Mouse (Mus musculus): ENCODE measurements around the gene Snx4. TPM values are rescaled to one million over a fixed set of nuclear protein-coding genes. Genes with fewer than 3 reads are reported as not detected.
"Not testable (repeated sequence)": the region's sequence is repeated elsewhere in the genome, so short reads cannot be mapped to it uniquely, and the experiment has no call there.

The Snx4 gene
- polyA plus RNA-seq (2015; fragmentation: Nextera tagmentation; extraction: Ambion mirVana), result 80.6 and 84.2 TPM in 2 replicates

- Histone ChIP-seq H3K36me3 (no peaks in the 10 kb centered on the region), H3K4me3 (replicated peaks) (peak within 1 kb of the TSS; percentile 95), H3K27ac (replicated peaks) (peak within 1 kb of the TSS; percentile 85), H3K9me3 (replicated peaks) (no peaks in the 10 kb centered on the region), H3K9ac (replicated peaks) (peak within 1 kb of the TSS; percentile 93), H3K4me1 (peaks cover 24% of the 10 kb centered on the region), H3K4me2 (peak within 1 kb of the TSS; percentile 65), H3K27me3 (replicated peaks) (no peaks in the 10 kb centered on the region)
- under 1% methylated on average over 71 of the region's 72 CpGs for WGBS
- ATAC-seq (ENCODE audit: low FRiP score), result peak; percentile 96
These were observed at the start of gene Snx4 for GRCm38 (mm10) chr16:33251194-33252051. Snx4 (plus strand) TSS chr16:33251442.

DNA sequence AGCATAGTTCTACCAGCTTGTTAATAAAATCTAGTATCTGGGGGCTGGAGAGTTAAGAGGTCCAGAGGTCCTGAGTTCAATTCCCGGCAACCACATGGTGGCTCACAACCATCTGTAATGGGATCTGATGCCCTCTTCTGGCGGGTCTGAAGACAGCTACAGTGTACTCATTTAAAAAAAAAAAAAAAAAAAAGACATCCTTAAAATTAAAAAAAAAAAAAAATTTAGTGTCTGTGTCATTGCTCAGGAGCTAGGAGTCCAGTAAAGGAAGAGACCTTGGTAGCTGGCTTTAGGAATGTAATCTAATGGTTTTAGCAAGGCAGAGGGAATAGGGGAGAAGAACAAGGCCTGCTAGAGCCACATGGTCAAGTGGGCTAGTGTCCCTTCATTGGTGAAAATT, 40.4 kb upstream of the Snx4 start:
- no peak for ATAC-seq (ENCODE audit: low FRiP score)
- H3K36me3 ChIP-seq, result peaks cover 52% of the 10 kb centered on the region
- no peaks in the 10 kb centered on the region for H3K4me1 ChIP-seq
- H3K9me3 ChIP-seq (replicated peaks), result no peaks in the 10 kb centered on the region
- WGBS, result 88% methylated on average over 2 of the region's 2 CpGs
- no peaks in the 10 kb centered on the region for H3K27me3 ChIP-seq (replicated peaks)
- no peak overlapping the region for H3K27ac ChIP-seq (replicated peaks)
- no peak overlapping the region for H3K4me2 ChIP-seq
- no peak overlapping the region for H3K9ac ChIP-seq (replicated peaks)
- H3K4me3 ChIP-seq (replicated peaks), result no peak overlapping the region

DNA sequence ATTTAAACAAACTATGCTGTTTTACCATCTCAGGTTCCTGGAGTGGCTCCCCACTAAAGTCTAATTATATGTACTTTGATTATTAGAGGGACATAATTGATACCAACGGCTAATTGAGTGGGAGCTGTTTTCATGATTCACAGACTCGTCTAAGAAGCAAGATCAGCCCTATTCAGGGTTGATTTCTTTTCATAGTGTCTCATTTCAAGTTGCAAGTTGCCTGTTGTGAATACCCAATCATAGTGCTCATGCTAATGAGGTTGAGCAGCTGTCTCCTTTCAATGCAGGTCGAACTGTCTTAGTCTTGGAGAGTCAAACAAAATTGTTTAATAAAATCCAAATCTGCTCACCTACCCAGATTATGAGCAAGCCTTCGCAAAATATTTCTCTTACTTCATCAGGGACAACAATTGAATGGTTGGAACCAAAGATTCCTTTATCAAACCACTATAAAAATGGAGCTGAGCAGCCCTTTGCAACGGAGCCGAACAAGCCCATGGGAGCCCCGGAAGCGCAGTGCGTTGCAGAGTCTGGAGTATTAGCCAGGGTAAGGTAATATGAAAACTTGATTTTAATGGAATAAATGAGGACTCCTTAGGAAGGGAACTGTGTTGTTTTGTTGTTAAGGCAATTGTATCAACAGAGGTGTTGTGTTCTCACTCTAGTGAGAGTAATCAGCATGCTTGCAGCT, 34.8 kb upstream of the Snx4 start:
- Histone ChIP-seq H3K9me3 (replicated peaks) (no peaks in the 10 kb centered on the region), H3K27ac (replicated peaks) (no peak overlapping the region), H3K4me1 (0 out of 2 replicates have a peak, but pooled peaks cover 5% of the 10 kb centered on the region), H3K27me3 (replicated peaks) (no peaks in the 10 kb centered on the region), H3K36me3 (peaks cover 19% of the 10 kb centered on the region), H3K4me3 (replicated peaks) (no peak overlapping the region), H3K4me2 (no peak overlapping the region), H3K9ac (replicated peaks) (no peak overlapping the region)
- ATAC-seq (ENCODE audit: low FRiP score), result no peak
- 56% methylated on average over 9 of the region's 9 CpGs for WGBS

- H3K4me3 ChIP-seq (replicated peaks); H3K27ac ChIP-seq (replicated peaks); H3K27me3 ChIP-seq (replicated peaks); H3K9ac ChIP-seq (replicated peaks); ATAC-seq (ENCODE audit: low FRiP score); H3K9me3 ChIP-seq (replicated peaks); H3K4me2 ChIP-seq; H3K4me1 ChIP-seq: not testable (repeated sequence)
- peaks cover 18% of the 10 kb centered on the region for H3K36me3 ChIP-seq
- WGBS, result 65% methylated on average over 3 of the region's 3 CpGs
These were observed 33.6 kb upstream of the Snx4 start for GRCm38 (mm10) chr16:33217553-33218085.

- no peaks in the 10 kb centered on the region for H3K9me3 ChIP-seq (replicated peaks)
- H3K4me3 ChIP-seq (replicated peaks), result no peak overlapping the region
- no peaks in the 10 kb centered on the region for H3K4me1 ChIP-seq
- H3K27ac ChIP-seq (replicated peaks), result no peak overlapping the region
- H3K4me2 ChIP-seq, result no peak overlapping the region
- H3K27me3 ChIP-seq (replicated peaks), result no peaks in the 10 kb centered on the region
- WGBS, result 95% methylated on average over 3 of the region's 3 CpGs
- no peak for ATAC-seq (ENCODE audit: low FRiP score)
- no peak overlapping the region for H3K9ac ChIP-seq (replicated peaks)
- H3K36me3 ChIP-seq, result peaks cover 29% of the 10 kb centered on the region
These were observed 28.8 kb upstream of the Snx4 start for GRCm38 (mm10) chr16:33222482-33222881.

GRCm38 (mm10) chr16:33224381-33224780, 26.9 kb upstream of the Snx4 start:
- no peak overlapping the region for H3K4me3 ChIP-seq (replicated peaks)
- no peaks in the 10 kb centered on the region for H3K4me1 ChIP-seq
- H3K9me3 ChIP-seq (replicated peaks), result no peaks in the 10 kb centered on the region
- WGBS, result 91% methylated on average over 5 of the region's 5 CpGs
- H3K27ac ChIP-seq (replicated peaks), result no peak overlapping the region
- H3K9ac ChIP-seq (replicated peaks), result no peak overlapping the region
- H3K36me3 ChIP-seq, result peaks cover 44% of the 10 kb centered on the region
- ATAC-seq (ENCODE audit: low FRiP score), result no peak
- no peak overlapping the region for H3K4me2 ChIP-seq
- H3K27me3 ChIP-seq (replicated peaks), result no peaks in the 10 kb centered on the region

- H3K9ac ChIP-seq (replicated peaks), result no peak overlapping the region
- H3K27me3 ChIP-seq (replicated peaks), result no peaks in the 10 kb centered on the region
- H3K9me3 ChIP-seq (replicated peaks), result no peaks in the 10 kb centered on the region
- 70% methylated on average over 12 of the region's 12 CpGs for WGBS
- H3K4me1 ChIP-seq, result no peaks in the 10 kb centered on the region; the same call in 1 of the 2 replicates
- H3K36me3 ChIP-seq, result peaks cover 41% of the 10 kb centered on the region
- ATAC-seq (ENCODE audit: low FRiP score), result no peak
- H3K4me3 ChIP-seq (replicated peaks), result no peak overlapping the region
- 0 out of 2 replicates have a peak overlapping the region, but pooled peaks have one; percentile 41 for H3K27ac ChIP-seq (replicated peaks)
- no peak overlapping the region for H3K4me2 ChIP-seq
These were observed 17.1 kb upstream of the Snx4 start for GRCm38 (mm10) chr16:33234128-33234527.

DNA sequence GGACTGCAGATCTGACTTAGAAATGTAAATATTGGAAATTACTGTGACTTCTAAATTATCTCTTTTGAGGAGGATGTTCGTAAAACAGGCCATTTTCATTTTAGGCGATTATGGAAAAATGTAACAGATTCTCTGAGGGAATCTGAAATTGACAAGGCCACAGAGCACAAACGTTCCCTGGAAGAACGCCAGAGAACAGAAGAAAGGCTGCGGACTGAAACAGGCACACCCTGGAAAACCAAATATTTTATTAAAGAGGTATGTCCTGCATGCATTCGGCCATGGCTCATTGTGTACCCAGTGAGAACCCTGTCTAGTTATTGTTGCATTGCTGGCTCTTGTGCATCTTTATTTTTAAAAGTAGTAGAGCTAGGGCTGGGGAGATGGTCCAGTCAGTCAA, 15.1 kb upstream of the Snx4 start:
- no peaks in the 10 kb centered on the region for H3K9me3 ChIP-seq (replicated peaks)
- H3K4me2 ChIP-seq, result no peak overlapping the region
- no peaks in the 10 kb centered on the region; the same call in 1 of the 2 replicates for H3K4me1 ChIP-seq
- peaks cover 40% of the 10 kb centered on the region for H3K36me3 ChIP-seq
- 85% methylated on average over 6 of the region's 6 CpGs for WGBS
- no peaks in the 10 kb centered on the region for H3K27me3 ChIP-seq (replicated peaks)
- no peak for ATAC-seq (ENCODE audit: low FRiP score)
- H3K9ac ChIP-seq (replicated peaks), result no peak overlapping the region
- H3K27ac ChIP-seq (replicated peaks), result no peak overlapping the region
- no peak overlapping the region for H3K4me3 ChIP-seq (replicated peaks)

- Histone ChIP-seq H3K4me3 (replicated peaks) (no peak overlapping the region), H3K9me3 (replicated peaks) (no peaks in the 10 kb centered on the region), H3K4me2 (no peak overlapping the region), H3K9ac (replicated peaks) (no peak overlapping the region), H3K36me3 (peaks cover 63% of the 10 kb centered on the region), H3K27ac (replicated peaks) (no peak overlapping the region), H3K27me3 (replicated peaks) (no peaks in the 10 kb centered on the region), H3K4me1 (no peaks in the 10 kb centered on the region)
- ATAC-seq (ENCODE audit: low FRiP score), result no peak
- 95% methylated on average over 2 of the region's 2 CpGs for WGBS
These were observed 11.9 kb upstream of the Snx4 start for GRCm38 (mm10) chr16:33239305-33239704.

- H3K4me1 ChIP-seq, result 0 out of 2 replicates have a peak, but pooled peaks cover 2% of the 10 kb centered on the region
- 88% methylated on average over 6 of the region's 6 CpGs for WGBS
- H3K9me3 ChIP-seq (replicated peaks), result no peaks in the 10 kb centered on the region
- no peak overlapping the region for H3K4me2 ChIP-seq
- no peak overlapping the region for H3K27ac ChIP-seq (replicated peaks)
- H3K36me3 ChIP-seq, result peaks cover 53% of the 10 kb centered on the region
- no peak overlapping the region for H3K4me3 ChIP-seq (replicated peaks)
- H3K9ac ChIP-seq (replicated peaks), result no peak overlapping the region
- H3K27me3 ChIP-seq (replicated peaks), result no peaks in the 10 kb centered on the region
- no peak for ATAC-seq (ENCODE audit: low FRiP score)
These were observed 9.2 kb upstream of the Snx4 start for GRCm38 (mm10) chr16:33242046-33242445.

DNA sequence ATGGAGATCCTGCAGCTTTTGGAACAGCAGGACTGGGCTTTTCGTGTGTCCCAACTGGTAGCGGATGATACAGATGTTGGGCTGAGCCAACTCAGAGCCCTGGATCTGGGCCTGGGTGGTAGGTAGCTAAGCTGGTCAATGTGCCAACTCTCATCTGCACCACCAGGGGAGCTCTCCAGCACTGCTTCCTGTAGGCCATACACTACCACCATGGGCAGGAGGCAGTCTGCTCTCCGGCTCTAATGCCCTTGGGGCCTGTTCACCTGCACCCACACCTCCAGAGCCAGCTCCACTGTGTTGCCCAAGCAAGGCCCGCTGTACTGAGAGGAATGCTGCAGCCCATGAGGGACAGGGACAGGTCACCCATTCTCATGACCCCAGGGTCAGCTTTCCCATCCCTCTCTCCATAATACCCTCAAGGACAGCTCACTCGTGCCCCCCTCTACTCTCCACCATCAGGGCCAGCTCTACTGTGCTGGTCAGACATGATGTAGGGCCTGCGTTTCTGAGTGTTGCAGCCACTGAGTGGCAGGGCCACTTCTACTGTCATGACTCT, 7.0 kb upstream of the Snx4 start:
- 93% methylated on average over 6 of the region's 6 CpGs for WGBS
- Histone ChIP-seq H3K36me3 (peaks cover 38% of the 10 kb centered on the region), H3K9ac (replicated peaks) (no peak overlapping the region), H3K9me3 (replicated peaks) (no peaks in the 10 kb centered on the region), H3K27ac (replicated peaks) (no peak overlapping the region), H3K4me3 (replicated peaks) (no peak overlapping the region), H3K4me2 (no peak overlapping the region), H3K4me1 (0 out of 2 replicates have a peak, but pooled peaks cover 2% of the 10 kb centered on the region), H3K27me3 (replicated peaks) (no peaks in the 10 kb centered on the region)
- no peak for ATAC-seq (ENCODE audit: low FRiP score)

Data from neural tube, embryonic 15.5 days (tissue).